Mouse (Mus musculus): ENCODE data around the gene Thrb. TPM values are rescaled to one million over a fixed set of nuclear protein-coding genes. Genes with fewer than 3 reads are reported as not detected.

Thrb gene
- total RNA-seq, 2 experiments from 2014 or later, result 35.4 to 40.7 TPM

DNA sequence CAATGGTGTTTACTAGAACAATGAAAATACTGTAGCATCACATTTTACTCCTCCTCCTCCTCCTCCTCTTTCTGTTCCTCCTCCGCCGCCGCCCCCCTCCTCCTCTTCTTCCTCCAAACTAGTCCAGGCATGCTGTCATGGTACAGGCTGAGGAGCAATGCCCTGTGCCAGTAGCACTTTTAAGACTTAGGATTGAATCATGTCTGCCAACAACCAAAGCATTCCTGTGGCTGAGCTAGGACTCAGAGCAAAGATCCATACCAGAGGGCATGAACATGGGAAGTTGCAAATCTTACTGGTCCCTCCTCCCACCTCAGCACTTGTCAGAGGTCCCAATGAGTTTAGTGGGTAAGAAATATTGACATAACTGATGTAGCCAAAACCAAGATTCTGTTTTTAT, 202.6 kb downstream of the Thrb start:
- no peak for DNase-seq (ENCODE audit: extremely low spot score in 1 of 2, low spot score in 1 of 2)

DNA sequence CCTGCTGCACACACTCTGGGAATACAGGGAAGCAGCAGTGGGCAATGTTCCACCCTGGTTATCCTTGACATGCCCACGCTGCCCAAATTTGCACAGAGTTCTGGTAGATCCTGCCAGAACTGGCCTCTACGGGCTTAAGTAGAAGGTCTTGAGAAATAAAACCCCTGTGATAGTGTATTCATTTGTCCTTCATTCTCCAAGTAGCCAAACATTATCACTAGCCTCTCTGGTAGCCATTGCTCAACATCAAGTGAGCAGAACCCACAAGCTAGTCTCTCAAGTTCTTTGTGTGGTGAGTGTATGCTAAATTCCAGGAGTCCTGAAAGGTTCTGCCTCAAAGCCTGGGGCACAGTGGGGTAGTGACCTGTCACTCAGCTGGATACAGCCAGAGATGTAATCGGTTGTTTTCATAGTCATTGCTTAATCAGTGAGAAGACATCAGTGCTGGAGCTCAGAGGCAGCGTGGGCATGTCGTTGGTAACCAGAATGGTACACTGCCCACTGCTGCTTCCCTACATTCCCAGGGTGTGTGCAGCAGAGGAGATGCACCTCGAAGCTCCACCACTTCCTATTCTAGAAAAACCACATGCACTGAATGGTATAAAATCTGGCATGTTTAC, 203.8 kb downstream of the Thrb start:
- DNase-seq (ENCODE audit: extremely low spot score in 1 of 2, low spot score in 1 of 2), result no peak

DNA sequence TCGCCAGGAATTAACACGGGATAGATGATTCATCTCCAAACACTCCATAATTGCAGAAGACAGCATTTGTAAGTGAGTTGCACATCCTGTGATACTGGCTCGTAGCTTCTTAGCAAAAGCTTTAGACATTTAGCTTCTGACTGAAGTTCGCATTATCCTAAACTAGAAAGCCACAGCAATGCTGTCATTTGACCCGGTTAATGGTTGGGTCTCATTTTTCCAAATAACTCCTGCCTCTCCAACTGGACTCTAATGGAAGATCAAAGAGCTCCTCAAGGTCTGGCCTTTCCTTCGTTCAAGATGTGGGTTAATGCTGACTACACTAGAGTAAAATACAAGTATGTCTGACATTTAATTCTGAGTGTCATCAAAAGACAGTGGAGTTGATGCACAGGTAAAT, 208.3 kb downstream of the Thrb start:
- no peak for DNase-seq (ENCODE audit: extremely low spot score in 1 of 2, low spot score in 1 of 2)

- no peak for DNase-seq (ENCODE audit: extremely low spot score in 1 of 2, low spot score in 1 of 2)
Observed at GRCm38 (mm10) chr14:17875946-17876345, 215.9 kb downstream of the Thrb start.

- no peak for DNase-seq (ENCODE audit: extremely low spot score in 1 of 2, low spot score in 1 of 2)
Observed at GRCm38 (mm10) chr14:17879446-17879845, 219.4 kb downstream of the Thrb start.

DNA sequence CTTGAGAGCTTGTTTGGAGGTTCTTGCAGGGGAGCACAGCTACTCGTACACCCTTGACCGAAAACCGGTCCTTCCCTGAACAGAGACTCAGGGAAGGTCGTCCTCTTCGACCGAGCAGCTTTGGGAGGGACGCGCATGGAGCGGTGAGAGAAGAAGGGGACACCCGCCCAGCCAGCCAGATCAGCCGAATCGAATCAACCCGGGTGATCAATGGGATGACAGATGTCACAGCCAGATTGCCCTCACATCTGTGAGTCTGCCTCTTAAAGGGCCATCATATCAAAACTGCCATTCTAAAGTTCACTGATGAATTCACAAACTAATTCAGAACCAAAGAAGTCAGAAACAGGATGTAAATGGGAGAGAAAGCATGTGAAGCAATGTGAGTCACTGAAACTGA, 224.8 kb downstream of the Thrb start:
- DNase-seq (ENCODE audit: extremely low spot score in 1 of 2, low spot score in 1 of 2), result no peak

GRCm38 (mm10) chr14:17885320-17885719, 225.3 kb downstream of the Thrb start:
- no peak for DNase-seq (ENCODE audit: extremely low spot score in 1 of 2, low spot score in 1 of 2)

DNA sequence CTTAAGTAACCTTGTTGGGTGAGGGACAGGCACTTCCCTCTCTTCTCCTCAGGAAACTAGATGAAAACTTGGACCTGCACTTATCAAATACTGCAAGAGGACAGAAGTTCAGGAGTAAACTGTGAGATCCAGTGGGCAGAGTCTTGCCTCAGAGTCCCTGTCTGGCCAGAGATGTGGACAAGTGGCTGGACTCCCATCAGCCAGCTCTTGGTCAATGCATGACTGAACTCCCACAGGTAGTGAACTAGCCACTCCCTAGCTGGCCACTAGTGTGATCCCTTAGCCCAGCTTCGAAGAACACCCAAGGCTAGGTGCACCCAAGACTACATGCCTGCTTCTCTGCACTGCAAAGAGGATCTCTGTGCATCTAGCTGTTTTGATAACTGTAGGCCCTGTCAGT, 234.7 kb downstream of the Thrb start:
- no peak for DNase-seq (ENCODE audit: extremely low spot score in 1 of 2, low spot score in 1 of 2)

GRCm38 (mm10) chr14:17899733-17900413, 239.8 kb downstream of the Thrb start:
- no peak for DNase-seq (ENCODE audit: extremely low spot score in 1 of 2, low spot score in 1 of 2)

GRCm38 (mm10) chr14:17900414-17900795, 240.3 kb downstream of the Thrb start:
- DNase-seq (ENCODE audit: extremely low spot score in 1 of 2, low spot score in 1 of 2), result no peak

DNA sequence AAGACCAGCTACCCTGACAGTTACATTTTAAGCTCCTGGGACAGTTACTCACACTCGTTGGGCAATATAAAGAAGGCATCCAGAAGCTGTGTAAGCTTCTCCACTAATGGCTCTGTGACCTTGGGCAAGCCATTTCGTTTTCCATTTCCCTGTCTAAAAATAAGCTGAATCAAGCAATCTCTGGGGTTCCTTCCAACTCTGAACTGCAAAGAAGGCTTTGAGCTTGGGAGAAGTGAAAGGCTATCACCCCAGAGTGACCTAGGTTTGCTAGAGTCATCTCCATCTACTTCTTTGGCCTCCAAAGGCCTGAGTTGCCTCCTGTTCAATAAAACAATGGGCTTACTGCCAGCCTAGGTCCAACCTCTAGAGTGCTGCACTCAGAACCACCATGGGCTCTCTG, 242.4 kb downstream of the Thrb start:
- DNase-seq (ENCODE audit: extremely low spot score in 1 of 2, low spot score in 1 of 2), result no peak

GRCm38 (mm10) chr14:17903121-17903520, 243.1 kb downstream of the Thrb start:
- no peak for DNase-seq (ENCODE audit: extremely low spot score in 1 of 2, low spot score in 1 of 2)

- no peak for DNase-seq (ENCODE audit: extremely low spot score in 1 of 2, low spot score in 1 of 2)
Observed at GRCm38 (mm10) chr14:17904554-17904953, 244.5 kb downstream of the Thrb start.

DNA sequence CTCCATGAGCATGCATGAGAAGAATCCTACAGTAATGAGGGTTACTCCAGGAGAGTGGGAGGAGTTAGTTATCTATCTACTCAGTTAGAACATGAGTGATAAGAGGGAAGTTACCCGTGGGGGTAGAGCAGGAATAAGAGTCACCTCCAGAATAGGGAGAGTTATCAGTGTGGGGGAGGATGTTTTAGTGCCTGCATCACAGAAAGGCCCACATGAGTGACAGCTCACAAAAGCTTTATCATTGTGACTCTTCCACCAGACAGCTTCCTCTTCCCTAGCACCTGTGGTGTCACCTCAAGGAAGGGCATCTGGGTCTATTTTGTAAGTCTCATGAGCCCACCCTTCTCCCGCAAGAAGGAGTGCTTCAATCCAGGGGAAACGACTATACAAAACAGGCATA, 245.6 kb downstream of the Thrb start:
- no peak for DNase-seq (ENCODE audit: extremely low spot score in 1 of 2, low spot score in 1 of 2)

DNA sequence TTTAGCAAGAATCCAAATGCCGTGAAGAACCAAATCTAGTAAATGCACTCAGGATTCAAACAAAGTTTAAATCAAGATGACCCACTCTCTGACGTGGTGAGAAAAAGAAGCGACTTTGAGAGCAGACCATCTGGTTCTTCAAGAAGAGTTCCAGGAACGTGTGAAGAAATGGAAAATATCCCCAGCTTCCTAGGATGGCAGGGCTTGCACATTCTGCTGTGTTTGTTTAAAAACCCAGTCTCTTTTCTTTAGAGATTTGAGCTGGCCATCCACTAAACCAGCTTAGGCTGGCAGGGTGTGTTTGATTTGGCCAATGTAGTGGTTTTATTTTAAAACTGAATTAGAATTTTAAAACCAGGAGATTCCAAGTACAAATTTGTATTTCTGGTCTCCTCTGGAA, 246.9 kb downstream of the Thrb start:
- no peak for DNase-seq (ENCODE audit: extremely low spot score in 1 of 2, low spot score in 1 of 2)

DNA sequence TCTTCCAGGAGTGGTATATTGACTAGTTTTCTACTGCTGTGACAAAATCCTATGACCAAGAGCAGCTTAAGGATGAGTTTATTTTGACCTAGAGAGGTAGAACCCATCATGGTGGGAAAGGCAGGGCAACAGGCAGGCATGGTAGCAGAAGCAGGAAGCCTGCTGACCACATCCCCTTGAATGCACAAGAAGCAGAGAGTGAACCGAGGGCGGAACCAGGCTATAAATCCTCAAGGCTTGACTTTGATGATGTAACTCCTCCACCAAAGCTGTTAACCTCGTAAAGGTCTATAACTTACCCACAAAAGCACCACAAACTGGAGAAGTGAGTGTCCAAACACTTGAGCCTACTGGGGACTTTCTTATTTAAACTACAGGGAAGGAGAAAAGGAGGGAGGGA, 251.1 kb downstream of the Thrb start:
- DNase-seq (ENCODE audit: extremely low spot score in 1 of 2, low spot score in 1 of 2), result no peak

- DNase-seq (ENCODE audit: extremely low spot score in 1 of 2, low spot score in 1 of 2), result no peak
Observed at GRCm38 (mm10) chr14:17912573-17913207, 252.6 kb downstream of the Thrb start.

DNA sequence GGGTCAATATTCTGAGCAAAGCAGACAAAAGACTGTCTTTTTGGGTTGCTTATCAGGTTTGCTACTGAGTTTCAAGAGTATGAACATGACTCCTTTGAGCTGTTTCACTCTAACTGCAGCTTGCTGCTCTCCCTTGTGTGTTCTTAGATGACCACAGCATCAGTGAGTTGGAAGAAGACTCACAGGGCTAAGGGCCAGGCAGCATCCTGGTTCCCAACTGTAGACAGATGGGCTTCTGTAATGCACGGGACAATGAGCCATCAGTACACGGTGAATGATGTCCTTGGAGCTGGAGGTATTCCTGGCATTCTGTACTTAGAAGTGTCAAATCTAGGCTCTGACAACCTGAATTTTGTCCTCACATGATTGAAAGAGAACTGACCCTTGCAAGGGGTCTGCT, 255.5 kb downstream of the Thrb start:
- no peak for DNase-seq (ENCODE audit: extremely low spot score in 1 of 2, low spot score in 1 of 2)

DNA sequence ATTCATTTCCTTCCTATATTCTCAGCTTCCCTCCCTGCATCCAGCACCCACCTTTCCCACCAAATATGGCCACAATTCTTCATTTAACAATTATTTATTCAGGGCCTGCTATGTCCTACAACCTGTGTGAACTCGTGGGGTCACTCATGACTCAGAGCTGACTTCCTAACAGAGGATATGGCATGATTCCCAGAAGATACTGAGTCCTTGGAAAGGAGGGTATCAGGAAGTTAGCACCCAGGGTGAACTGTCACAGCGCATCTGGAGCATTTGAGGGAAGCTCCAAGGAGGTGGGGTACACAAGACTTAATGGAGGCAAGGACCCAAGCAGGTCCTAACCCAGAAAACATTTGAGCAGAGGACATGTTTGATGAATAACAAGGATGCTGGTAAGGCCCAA, 256.6 kb downstream of the Thrb start:
- DNase-seq (ENCODE audit: extremely low spot score in 1 of 2, low spot score in 1 of 2), result no peak

DNA sequence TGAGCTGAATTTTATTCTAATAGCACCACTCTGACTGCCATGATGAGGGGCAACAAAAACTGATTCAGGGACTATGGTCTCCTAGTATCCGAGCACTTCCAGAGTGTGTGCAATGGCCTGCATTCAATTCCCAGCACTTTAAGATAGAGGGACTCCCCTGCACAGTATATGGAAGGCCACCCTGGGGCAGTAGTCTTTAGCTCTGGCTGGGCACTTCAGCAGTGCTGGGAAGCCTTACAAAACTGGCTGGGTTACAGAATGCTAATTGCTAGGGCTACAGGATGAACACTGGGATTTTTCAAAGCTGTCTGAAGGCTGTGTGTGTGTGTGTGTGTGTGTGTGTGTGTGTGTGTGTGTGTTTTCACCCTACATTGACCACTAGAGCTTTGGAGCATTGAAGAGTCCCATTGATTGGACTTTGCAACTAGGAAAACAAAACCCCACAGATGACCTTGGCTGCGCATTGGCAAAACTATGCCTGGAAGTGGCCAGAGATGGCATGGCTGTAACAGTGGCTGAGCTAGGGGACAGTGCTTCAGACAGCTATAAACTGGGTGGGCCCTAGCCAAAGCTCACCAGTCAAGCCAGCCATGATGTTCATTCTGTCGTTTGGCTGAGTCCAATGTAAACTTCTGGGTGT, 257.2 kb downstream of the Thrb start:
- DNase-seq (ENCODE audit: extremely low spot score in 1 of 2, low spot score in 1 of 2), result no peak

DNA sequence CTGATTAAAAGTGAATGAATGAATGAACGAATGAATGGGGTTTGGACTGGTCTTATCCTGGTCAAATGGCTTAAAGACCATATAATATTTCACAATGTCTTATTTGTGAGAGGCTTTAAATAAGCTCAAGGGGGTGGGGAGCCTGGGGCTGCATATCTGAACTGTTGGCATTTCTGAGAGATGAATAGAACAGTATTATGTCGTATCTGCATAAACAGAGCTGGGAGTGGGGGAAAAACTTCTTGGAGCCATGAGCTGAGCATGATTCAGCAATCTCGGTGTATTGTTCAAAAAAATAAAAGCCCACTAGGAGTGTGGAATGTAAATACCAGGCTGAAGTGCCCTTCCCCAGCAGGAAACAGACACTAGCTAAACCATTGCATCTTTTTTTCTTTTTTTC, 257.8 kb downstream of the Thrb start:
- DNase-seq (ENCODE audit: extremely low spot score in 1 of 2, low spot score in 1 of 2), result no peak
